Mouse (Mus musculus): ENCODE data around the gene Rnh1. TPM values are rescaled to one million over a fixed set of nuclear protein-coding genes. Genes with fewer than 3 reads are reported as not detected.
A peak's percentile ranks its signal among the peaks of the same experiment; 100 is the strongest.

Rnh1 gene
- polyA plus RNA-seq (2012; rRNA removed), result 227 and 260 TPM in 2 replicates

DNA sequence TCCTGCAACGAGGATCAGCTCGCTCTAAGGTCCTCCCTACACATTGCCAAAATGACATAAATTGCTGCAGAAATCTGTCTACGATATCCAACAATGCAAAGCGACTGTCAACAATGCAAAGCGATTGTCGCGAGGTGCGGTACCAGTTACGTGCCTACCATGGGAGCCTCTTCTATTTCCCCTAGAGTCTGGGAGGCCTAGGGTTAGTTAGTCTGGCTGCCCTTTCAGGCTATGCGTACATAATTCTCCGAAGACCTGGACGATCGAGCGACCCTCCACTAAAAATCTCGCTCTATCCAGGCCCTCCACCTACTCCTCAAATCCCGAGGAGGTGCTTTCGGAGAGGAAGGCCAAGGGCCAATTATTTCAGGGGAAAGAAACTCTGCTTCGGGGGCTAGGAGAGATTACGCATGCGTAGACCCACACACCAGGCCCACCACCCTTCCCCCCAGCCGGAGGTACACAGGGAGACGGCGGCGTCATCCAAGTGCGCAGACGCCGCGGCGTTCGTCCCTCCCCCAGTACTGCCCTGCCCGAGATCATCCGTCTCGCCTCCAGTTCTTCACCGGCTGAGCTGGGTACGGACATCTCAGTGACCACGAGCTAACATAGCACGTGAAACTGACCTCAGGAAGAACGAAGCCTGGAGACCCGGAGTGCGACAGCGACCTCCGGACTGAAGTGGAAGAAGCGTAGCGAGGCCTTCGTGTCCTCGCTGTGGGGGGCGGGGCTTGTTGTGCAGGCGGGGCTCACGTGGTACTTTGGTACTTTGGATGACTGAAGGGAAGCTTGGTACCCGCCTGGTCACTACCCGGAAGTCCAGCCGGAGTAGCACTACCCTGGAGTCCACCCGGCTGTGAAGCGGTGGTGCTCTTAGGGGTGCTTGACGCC, at the start of gene Rnh1:
Gene Rnh1 (minus strand): TSS at position 742 of the 891 bp plus-strand sequence.
- DNase-seq (ENCODE audit: low read depth), result no peak

DNA sequence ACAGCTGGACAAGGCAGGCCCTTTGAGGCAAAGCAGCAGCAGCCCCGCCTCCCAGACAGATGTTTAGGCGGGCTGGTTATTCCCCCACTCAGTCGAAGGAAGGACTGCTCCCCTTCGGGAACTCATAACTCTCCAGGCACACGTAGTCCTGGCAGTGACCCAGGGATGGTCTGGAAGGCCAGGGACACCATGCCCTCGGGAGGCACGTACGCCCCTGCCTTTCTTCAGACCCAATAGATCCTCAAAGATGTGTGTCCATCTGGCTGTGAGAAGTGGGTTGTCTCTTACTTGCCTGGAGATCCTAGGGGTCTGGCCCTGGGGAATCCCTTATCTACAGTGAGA, 49.4 kb upstream of the Rnh1 start:
- DNase-seq (ENCODE audit: low read depth), result no peak

DNA sequence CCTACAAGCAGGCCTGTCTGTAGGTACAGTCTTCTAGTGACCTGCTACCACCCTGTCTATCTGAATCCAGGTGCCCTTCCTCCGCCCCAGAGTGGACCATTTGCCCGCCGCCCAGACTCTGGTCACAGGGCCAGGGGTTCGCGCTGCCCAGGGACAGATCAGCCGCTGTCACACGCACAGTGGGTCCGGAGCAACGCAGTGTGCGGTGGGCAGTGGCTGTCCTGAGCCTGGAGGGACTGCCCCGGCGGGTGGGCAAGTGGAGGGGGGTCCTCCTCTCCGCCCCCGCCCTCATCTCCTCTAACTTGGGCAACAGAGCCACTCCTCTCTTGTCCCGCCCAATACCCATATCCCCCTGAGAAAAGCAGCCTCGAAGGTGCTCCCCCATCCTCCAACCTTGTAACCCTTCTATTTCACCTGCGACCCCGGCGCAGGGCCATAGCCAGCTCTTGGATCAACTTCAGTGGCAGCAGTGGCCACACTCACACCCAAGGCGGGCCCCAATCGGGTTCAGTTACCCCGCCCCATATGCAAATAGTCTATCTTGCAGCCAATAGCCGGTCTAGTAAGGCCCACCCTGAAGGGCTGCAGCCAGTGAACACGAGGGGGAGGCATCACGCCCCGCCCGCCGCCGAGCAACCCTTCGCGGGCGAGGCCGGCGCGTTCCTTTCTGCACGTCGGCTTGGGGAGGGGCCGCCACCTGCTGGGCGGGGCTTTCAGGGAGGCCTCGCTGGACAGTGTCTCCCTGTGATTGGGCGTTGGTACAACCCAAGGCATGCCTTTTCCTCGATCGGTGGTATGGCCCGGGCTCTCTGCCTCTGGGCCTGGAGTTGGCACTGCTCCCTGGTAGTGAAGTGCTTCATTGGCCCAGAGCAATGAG, 48.8 kb upstream of the Rnh1 start:
- DNase-seq (ENCODE audit: low read depth), result peak; percentile 71

DNA sequence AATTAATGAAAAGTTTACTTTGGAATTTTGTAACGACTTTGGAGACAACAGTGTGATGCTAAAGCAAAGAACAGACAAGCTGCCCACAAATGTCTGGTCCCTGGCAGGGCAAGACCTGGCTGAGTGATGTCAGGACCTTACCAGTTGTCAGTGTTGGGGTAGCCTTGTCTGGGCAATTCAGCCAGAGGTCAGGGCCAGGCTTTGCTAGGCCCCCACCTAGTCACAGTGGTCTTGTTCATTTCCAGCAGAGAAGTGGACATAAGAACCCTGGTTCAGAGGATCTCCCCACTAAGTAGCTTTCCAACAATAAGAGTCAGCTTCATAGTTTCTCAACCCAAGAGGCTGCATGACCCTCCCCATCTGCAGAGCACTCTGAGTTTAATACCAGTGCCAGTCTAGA, 47.7 kb upstream of the Rnh1 start:
- no peak for DNase-seq (ENCODE audit: low read depth)

DNA sequence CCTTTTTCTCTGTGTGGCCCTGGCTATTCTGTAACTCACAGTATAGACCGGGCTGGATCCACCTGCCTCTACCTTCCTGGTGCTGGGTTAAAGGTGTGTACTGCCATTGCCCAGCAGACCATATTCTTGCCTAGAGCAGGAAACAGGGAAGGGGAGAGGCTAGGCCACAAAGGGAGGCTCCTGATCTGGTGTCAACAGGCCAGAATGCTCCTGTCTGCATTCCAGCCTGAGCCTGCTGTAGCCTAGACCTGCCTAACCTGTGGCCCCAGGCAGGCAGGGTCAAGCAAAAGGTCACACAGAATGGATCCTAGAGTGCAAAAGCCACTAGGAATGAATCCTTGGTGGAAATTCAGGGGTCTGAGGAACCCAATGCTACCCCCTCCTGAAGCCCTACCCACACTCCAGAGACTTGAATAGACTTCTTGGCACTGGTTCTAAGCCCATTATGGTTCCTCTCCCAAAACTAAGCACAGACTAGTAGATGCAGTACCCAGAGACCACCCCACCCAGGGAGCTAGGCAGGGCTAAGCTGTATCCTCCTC, 47.0 kb upstream of the Rnh1 start:
- no peak for DNase-seq (ENCODE audit: low read depth)

DNA sequence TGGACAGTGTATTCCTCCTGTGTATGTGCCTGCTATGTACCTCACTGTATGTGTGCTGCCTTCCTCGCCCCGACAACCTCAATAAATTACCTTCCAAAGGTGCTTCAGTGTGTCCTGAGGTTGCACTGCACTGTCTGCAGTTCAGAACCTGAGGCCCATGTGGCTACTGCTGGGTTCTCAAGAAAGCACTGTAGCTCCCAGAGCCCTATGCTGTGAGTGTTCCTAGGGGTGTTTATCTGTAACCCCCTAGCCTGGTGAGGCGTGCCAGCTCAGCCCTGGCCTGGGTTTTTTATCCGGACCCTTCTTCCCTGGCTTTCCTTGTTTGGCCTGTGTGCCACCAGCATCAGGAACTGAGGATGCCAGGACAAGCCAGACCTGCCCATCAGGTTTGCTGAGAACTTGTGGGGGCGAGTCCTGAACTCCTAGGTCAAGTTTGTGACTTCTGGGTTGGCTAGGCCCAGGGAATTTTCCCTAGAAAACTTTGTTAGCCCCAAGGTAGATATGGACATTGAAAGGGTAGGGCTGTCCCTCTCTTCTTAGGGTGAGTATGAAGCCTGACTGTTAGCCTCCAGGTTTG, 46.0 kb upstream of the Rnh1 start:
- peak; percentile 76 for DNase-seq (ENCODE audit: low read depth)

DNA sequence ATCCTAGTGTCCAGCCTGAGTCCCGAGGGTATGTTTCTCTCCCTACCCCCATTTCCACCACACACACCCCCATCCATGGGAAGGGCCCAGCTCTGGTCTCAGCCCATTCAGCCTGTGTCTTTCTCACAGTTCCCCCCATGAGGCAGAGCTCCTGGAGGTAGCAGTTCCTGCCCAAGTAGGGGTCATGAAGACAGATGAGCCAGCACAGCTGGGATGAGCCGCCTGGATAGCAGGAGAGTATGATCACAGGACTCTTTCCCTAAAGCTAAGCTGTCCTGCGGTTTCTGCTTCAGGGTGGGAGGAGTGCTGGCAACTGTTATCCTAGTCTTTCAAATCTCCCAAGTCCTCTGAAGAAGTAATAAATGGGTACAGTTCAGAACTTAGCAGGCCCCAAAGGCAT, 45.5 kb upstream of the Rnh1 start:
- DNase-seq (ENCODE audit: low read depth), result no peak

DNA sequence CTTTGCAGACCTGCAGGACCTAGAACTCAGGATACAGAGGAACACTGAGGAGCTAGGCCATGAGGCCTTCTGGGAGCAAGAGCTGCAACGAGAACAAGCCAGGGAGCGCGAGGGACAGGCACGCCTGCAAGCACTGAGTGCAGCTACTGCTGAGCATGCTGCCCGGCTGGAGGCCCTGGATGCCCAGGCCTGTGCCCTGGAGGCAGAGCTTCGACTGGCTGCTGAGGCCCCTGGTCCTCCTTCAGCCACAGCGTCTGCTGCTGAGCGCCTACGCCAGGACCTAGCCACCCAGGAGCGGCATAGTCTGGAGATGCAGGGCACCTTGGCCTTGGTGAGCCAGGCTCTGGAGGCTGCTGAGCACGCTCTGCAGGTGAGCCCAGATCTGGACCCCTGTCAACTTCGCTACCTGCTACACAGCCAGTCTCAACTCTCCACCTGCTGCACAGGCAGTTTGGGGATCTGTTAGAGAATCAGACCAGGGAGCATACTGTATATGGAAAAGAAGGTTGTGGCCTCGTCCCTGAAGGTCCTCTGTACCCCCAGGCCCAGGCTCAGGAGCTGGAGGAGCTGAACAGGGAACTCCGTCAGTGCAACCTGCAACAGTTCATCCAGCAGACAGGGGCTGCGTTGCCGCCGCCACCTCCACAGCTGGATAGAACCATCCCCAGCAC, 44.8 kb upstream of the Rnh1 start:
- no peak for DNase-seq (ENCODE audit: low read depth)

DNA sequence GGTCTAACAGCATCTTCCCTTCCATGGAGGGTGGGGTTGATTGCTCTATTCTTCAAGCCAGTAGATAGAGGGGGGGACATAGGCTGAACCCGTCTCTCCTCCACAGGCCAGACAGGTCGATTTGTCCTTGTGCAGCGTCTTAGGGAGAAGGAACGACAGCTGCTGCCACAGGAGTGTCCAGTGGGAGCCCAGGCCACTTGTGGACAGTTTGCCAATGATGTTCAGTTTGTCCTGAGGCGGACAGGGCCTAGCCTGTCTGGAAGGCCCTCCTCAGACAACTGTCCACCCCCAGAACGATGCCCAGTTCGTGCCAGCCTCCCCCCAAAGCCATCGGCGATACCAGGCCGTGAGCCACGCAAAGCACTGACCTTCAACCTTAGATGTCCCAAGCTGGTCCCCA, 44.2 kb upstream of the Rnh1 start:
- DNase-seq (ENCODE audit: low read depth), result no peak

DNA sequence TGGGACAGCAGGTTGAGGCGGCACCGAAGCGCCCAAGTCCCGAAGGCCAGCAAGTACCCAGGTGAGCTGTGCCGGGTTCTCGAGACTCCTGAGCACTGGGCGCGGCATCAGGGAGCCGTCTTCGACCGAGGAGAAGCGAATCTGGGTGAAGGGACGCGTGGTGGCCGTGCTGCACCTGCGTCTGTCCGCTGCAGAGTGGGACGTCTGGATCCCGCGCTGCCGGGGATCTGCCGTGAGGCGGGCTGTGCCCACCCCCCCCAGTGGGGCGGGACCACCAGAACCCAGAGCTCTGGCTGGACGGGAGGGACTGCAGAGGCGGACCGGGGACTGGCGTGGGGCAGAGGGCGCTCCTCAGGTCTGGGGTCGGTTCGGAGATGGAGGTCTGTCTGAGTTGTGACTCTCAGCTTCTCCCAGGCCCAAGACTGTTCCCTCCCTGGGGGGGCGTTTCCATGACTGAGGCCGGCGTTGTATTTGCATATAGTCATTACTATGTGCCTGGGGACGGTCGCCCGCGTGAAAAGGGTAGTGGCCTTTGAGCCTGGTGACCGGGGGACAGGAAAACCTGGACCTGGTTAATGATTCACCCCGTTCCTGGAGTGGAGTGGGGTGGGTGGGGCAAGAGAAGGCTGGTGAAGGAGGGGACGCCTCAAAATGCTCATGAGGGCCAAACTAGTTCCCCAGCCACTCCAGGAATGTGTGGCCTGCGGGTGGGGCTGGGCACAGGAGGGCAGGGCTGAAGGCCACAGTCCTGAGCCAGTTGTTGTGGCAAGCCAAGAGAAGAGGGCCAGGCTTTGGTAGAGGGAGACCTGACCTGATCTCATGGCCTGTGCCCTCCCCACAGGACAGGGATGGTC, 43.5 kb upstream of the Rnh1 start:
- DNase-seq (ENCODE audit: low read depth), result no peak

DNA sequence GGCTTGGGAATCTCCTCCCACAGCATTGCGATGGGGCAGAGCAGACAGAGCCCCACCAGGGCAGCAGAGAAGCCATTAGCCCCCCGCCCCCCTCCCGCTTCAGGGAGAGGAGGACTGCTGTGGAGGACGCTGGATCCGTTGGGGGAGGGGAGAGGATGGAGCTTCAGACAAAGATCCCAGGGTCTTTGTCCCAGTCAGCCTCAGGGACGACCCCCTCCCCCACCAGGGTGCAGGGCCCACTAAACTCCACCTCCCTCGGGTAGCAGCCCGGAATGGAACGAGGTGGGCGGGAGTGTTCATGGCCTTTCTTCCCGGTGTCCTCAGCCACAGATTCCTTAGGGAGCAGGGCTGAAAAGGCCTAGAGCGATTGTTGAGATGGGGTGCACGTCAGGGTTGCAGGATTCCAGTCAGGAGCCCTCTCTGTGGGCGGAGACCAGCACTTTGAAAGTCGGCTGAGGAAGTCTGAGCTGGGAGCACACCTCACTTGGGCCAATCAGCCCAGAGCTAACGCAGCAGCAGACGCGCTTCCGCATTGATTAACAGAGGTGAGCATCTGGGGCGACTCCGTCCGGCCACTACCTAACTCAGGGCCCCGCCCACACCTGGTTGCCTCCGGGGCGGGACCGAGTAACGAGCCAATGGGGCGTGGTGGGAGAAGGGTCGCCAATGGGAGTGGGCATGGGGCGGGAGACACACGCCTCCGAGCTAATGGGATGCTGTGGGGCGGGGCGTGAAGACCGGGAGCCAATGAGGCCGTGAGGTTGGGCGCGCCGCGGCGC, 42.6 kb upstream of the Rnh1 start, which contains the start of gene Rassf7:
Gene Rassf7 (plus strand): TSS at position 760 of the 779 bp plus-strand sequence.
- peak; percentile 89 for DNase-seq (ENCODE audit: low read depth)

DNA sequence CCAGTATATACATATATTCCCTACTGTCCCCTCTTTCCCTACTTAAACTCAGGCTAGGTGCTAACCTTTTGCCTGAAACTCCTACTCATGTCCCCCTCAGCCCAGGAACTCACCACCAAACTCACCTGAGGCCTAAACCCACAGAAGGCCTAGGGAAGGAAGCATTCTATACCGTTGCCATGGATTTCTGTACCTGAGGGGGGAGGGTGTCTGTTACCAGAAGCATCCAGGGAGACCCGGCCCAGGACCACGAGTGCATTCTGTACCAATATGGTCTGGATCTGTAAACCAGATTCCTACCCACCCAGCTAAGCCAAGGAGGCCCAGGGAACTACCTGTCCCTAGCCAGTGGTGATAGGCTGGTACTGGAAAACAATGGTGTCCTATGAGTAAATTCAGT, 41.7 kb upstream of the Rnh1 start:
- DNase-seq (ENCODE audit: low read depth), result no peak

DNA sequence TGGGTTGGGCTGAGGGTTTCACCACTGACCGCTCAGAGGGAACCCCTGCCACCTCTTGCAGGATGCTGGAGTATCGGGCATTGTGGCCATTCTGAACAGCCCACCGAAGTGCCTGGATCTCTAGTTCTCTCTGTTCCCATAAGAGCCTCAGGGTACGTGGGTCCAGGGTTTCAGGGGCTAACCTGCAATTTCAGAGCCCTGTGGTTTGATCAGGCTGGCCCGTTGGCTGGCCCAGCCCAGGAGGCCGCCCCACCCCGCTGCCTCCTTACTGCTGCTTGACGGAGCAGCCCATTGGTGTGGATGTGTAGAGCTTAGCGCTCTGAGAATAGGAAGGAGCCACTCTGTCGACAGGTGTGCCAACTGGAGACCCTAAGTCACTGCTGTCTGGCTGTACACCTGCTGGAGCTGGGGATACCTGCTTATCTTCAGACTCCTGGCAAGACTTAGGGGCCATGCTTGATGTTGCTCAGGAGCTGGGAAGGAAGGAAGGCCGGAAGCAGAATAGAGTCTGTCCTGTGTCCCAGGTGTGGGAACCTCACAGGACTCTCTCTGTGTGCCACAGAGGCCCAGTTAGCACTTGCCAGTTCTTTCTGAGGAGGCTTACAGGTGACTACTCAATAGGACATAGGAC, 41.1 kb upstream of the Rnh1 start, which contains the start of gene Lmntd2:
Gene Lmntd2 (minus strand): TSS at position 476 of the 631 bp plus-strand sequence.
- no peak for DNase-seq (ENCODE audit: low read depth)

DNA sequence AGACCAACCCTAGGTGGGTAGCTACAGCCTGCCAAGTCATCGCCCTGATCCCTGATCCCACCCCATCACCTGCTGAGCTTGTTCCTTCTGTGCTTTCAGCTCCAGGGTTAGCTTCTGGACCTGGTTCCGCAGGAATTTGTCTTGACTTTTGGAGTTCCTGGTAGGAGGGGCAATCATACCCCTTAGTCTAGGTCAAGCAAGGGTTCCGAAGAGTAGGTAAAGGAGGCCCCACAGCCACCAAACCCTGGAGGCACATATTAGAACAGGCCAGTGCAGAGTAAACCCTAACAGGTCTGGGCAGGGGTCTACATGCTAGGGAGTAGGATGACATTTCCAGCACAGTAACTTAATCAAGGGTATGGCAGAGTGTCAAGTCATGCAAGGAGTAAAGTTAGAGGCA, 40.5 kb upstream of the Rnh1 start:
- no peak for DNase-seq (ENCODE audit: low read depth)

DNA sequence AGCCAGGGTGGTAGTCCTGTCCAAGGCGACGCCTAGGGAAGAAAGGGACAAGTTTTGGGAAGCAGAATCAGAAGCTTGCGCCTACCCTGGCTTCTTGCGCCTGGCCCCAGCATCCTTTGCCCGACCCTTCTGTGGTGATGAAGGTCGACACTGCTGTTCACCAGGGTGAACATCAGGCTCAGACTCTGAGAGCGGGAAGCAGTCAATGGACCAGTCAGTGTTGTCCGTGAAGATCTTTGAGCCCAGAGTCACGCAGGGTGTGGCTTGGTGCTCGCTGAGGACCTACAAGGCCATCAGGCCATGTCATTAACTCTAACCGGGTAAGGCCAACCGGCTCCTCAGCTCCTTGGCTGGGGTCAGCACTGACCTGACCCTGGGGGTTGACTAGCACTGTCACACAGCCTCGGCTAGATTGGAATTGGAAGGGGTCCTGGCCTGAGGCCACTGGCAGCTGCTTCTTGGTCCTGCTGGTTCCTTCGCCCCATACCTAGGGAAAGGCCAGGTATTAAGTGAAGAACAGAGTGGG, 38.0 kb upstream of the Rnh1 start:
- no peak for DNase-seq (ENCODE audit: low read depth)

DNA sequence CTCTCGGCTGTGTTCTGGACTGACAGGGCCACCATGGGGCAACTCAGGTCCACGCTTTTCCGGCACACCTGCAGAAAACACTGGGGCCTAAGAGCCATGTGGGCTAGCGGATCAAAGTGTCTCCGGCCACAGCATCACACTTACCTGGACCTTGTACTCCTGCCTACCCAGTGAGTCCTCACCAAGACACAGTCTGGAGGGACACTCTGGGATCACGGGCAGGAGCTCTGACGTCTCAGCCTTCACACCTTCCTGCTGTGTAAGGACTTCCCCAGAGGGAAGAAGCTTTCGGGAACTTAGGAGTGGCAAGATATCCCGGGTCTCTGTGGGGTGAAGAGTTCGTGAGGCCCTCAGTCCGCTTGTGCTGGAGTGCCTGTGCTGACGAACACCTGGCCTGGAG, 37.5 kb upstream of the Rnh1 start:
- DNase-seq (ENCODE audit: low read depth), result no peak

DNA sequence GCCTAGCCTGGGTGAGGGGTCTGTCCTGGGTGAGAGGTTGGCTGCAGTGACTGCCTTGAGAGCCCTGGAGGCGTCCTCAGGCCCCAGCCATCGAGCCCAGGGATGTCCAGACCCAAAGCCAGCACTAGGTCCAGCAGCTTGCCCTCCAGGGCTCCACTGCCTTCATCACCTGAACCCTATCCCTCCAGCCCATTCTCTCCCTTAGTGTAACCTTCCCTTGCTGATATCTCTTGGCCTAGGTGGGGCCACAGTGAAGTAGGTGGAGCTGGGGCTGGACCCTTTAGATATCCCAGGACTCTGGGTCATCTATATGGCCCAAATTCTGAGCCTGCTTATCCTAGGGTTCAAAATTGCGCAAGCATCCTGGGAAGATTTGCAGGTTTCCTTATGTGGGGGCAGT, 36.9 kb upstream of the Rnh1 start:
- no peak for DNase-seq (ENCODE audit: low read depth)

DNA sequence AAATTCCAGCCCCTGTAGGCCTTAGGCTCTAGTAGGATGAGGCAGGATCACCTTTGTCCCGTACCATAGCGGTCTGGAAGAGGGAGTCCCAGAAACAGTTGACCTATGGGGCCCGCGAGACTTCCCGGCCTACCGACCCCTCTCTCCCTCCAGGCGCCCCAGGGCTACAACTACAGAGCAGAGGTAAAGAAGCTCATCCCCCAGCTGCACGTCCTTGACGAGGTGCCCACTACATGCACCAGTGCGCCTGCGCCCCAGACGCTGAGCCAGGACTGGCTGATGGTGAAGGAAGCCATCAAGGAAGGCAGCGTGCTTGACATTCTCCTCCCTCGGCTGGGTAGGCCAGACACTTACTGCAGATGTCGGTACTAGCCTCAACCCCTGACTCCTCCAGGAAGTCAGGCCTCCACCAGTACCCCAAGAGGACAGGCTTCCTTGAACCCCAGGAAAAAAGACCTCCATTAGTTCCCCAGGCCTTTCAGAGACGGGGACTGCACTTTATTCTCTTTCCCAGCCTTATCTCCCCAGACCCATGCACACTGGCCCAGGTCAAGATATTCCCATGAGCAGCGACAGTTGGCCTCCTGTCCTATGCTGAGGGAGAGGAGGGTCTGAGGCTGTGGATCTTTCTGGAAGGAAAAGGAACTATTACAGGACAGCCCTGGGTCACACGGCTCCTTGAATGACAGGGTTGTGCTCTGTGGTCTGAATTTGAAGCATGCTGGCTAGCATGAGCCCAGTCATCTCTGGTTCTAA, 33.7 kb upstream of the Rnh1 start:
- no peak for DNase-seq (ENCODE audit: low read depth)

Data from gonadal fat pad, adult 2 months (tissue).